Comparison of ENCODE assay signal across 8 mouse cellular contexts in genomic region chr1:160210566-160210965, GRCm38 (mm10). TPM values are rescaled to one million over a fixed set of nuclear protein-coding genes. Genes with fewer than 3 reads are reported as not detected.
DNase-seq lines count a peak whose midpoint lies in the region; ATAC-seq and TF ChIP-seq lines count a peak whose summit lies in the region.

No protein-coding gene starts in this region.

- H3K36me3 ChIP-seq in limb, embryonic 15.5 days: peaks cover 23% of the 10 kb centered on the region

- H3K4me3 ChIP-seq in embryonic fibroblast, embryonic 13.5 days (ENCODE audit: insufficient read depth, low read length): peak overlapping the region; percentile 58
- peak overlapping the region; percentile 92 for H3K4me3 ChIP-seq in limb, embryonic 15.5 days

- no peaks in the 10 kb centered on the region for H3K9me3 ChIP-seq in limb, embryonic 15.5 days

- no peaks in the 10 kb centered on the region for H3K27me3 ChIP-seq in limb, embryonic 15.5 days

- ATAC-seq in limb, embryonic 15.5 days (ENCODE audit: insufficient number of reproducible peaks, low FRiP score, low TSS enrichment, low read depth): no peak

- intact Hi-C loops in heart, postnatal 14 days (cut with DNase I): loop anchor here (10.0 kb wide), 1 partner anchor 824 kb away; the partner anchor contains the start of gene Zbtb37

- H3K9ac ChIP-seq in limb, embryonic 15.5 days: no peak overlapping the region

- peak; percentile 52 for DNase-seq in heart, adult 11 months
- no peak for DNase-seq in heart, postnatal 14 days
- DNase-seq in 3T3-L1 (ENCODE audit: low read depth, low spot score): peak; percentile 71
- DNase-seq in spleen, postnatal 4 days (ENCODE audit: low spot score in 2 of 2): no peak
- DNase-seq in T-cell, adult 2 months (ENCODE audit: low spot score): no peak
- DNase-seq in layer of hippocampus, postnatal 10 days (ENCODE audit: low spot score in 2 of 2): no peak

- peak overlapping the region; percentile 59 for H3K4me2 ChIP-seq in limb, embryonic 15.5 days

- no peak for TF ChIP-seq CTCF in embryonic fibroblast, embryonic 13.5 days (IDR thresholded peaks at IDR 0.05; ENCODE audit: borderline replicate concordance, insufficient read depth, low read length)

- TF ChIP-seq POLR2A in embryonic fibroblast, embryonic 13.5 days (IDR thresholded peaks at IDR 0.05; ENCODE audit: low read depth, low read length): no peak

- H3K27ac ChIP-seq in embryonic fibroblast, embryonic 13.5 days (ENCODE audit: insufficient read depth, low read length): no peak overlapping the region
- H3K27ac ChIP-seq in limb, embryonic 15.5 days: no peak overlapping the region

- peaks cover 7% of the 10 kb centered on the region; the same call in 1 of the 2 replicates for H3K4me1 ChIP-seq in embryonic fibroblast, embryonic 13.5 days (ENCODE audit: control insufficient read depth, insufficient read depth, low read length)
- H3K4me1 ChIP-seq in limb, embryonic 15.5 days: peaks cover 11% of the 10 kb centered on the region

- WGBS in limb, embryonic 15.5 days: 54% methylated on average over 3 of the region's 3 CpGs

RNA-seq across cellular contexts. Expression of gene Cacybp, which starts 2.1 kb away (rescaled TPM):
- total RNA-seq in heart, postnatal 14 days (2021): 10 to 100 TPM; 52.5 to 58.9 TPM
- polyA plus RNA-seq in embryonic fibroblast, embryonic 13.5 days (2011; ENCODE audit: insufficient read length, low read depth, missing spikeins): 130 and 138 TPM in 2 replicates
- polyA plus RNA-seq in limb, embryonic 15.5 days (2015; fragmentation: Nextera tagmentation; extraction: Ambion mirVana): 182 TPM in 2 replicates
- total RNA-seq in layer of hippocampus, postnatal 10 days (2021): 100 to 1,000 TPM in 1 of 2 experiments, 10 to 100 TPM in 1; 93.2 to 104 TPM

RNA-seq across cellular contexts. Expression of gene Mrps14, which starts 15.6 kb away (rescaled TPM):
- 10 to 100 TPM; 88.8 to 98.5 TPM for total RNA-seq in heart, postnatal 14 days (2021)
- 58.4 and 63.3 TPM in 2 replicates for polyA plus RNA-seq in embryonic fibroblast, embryonic 13.5 days (2011; ENCODE audit: insufficient read length, low read depth, missing spikeins)
- 213 and 240 TPM in 2 replicates for polyA plus RNA-seq in limb, embryonic 15.5 days (2015; fragmentation: Nextera tagmentation; extraction: Ambion mirVana)
- 10 to 100 TPM; 50.5 to 54.4 TPM for total RNA-seq in layer of hippocampus, postnatal 10 days (2021)

RNA-seq across cellular contexts. Expression of gene Tnn, which starts 57.2 kb away (rescaled TPM):
- under 1 TPM; 0.05 to 0.07 TPM for total RNA-seq in heart, postnatal 14 days (2021)
- polyA plus RNA-seq in embryonic fibroblast, embryonic 13.5 days (2011; ENCODE audit: insufficient read length, low read depth, missing spikeins): 23.8 and 79.4 TPM in 2 replicates
- 7.5 and 10.1 TPM in 2 replicates for polyA plus RNA-seq in limb, embryonic 15.5 days (2015; fragmentation: Nextera tagmentation; extraction: Ambion mirVana)
- under 1 TPM; 0.31 to 0.39 TPM for total RNA-seq in layer of hippocampus, postnatal 10 days (2021)

Comparison
In these comparisons a context has a peak if more than half of its experiments do, and no peak if none do; other contexts are left out.
1. DNase-seq: peak in heart, adult 11 months (single experiment) and 3T3-L1 (single experiment); none in heart, postnatal 14 days (0 of 2), spleen, postnatal 4 days (0 of 2), T-cell, adult 2 months (single experiment) and layer of hippocampus, postnatal 10 days (0 of 2).